Mouse (Mus musculus) ES-E14 (cell line): ENCODE data around the gene Ccdc62.

Experiments
- MAFK ChIP-seq: IDR thresholded peaks from 2 replicates; pipeline ENCODE4 v1.6.1; 2014; ENCODE audit warnings: mild to moderate bottlenecking, low read depth, low read length, inconsistent platforms; ENCODE audit not compliant: insufficient read depth
- ZC3H11A ChIP-seq: IDR thresholded peaks from 2 replicates; pipeline ENCODE4 v1.6.1; 2012; ENCODE audit warnings: low read depth, mild to moderate bottlenecking, inconsistent platforms, low read length, borderline replicate concordance

- TF ChIP-seq ZC3H11A (no peak), MAFK (no peak)
Observed at GRCm38 (mm10) chr5:124017941-124018340, 87.5 kb downstream of the Ccdc62 start.
